Mouse (Mus musculus) ovary, adult 2 months (tissue): Measurements from ENCODE around the gene Tbkbp1. TPM values are rescaled to one million over a fixed set of nuclear protein-coding genes. Genes with fewer than 3 reads are reported as not detected.

ENCODE experiments used
- polyA plus RNA-seq: library from polyadenylated mRNA; depleted of rRNA; stranded (reverse); fragments of >200 nt; gene quantifications from 2 replicates; pipeline ENCODE4 v1.2.3, GENCODE M21; 2012; rRNA removed

Tbkbp1 gene
- 30.1 and 40.3 TPM in 2 replicates for polyA plus RNA-seq

GRCm38 (mm10) chr11:97151343-97151801 is at the start of gene Tbkbp1:
Gene Tbkbp1, minus strand, starts transcription at chr11:97151495.

GRCm38 (mm10) chr11:97187764-97188642 is 36.7 kb upstream of the Tbkbp1 start, which contains the start of gene Kpnb1:
Gene Kpnb1, minus strand, starts transcription at chr11:97187881.

GRCm38 (mm10) chr11:97114671-97115601 is 36.4 kb downstream of the Tbkbp1 start, which contains the start of gene Tbx21:
Gene Tbx21, minus strand, starts transcription at chr11:97115331.

Other genes with a start within 250 kb of the Tbkbp1 start
- gene Cdk5rap3, start 235.0 kb downstream of the Tbkbp1 start, polyA plus RNA-seq, result 60.2 and 65.7 TPM in 2 replicates
- 10.8 and 20.4 TPM in 2 replicates for gene Prr15l, start 223.4 kb downstream of the Tbkbp1 start, polyA plus RNA-seq
- gene Pnpo, start 207.5 kb downstream of the Tbkbp1 start, polyA plus RNA-seq, result 55.7 and 83.0 TPM in 2 replicates
- gene Sp2, start 168.5 kb downstream of the Tbkbp1 start, polyA plus RNA-seq, result 13.0 and 18.2 TPM in 2 replicates
- gene Sp6, start 138.1 kb downstream of the Tbkbp1 start, polyA plus RNA-seq, result 0.41 and 0.48 TPM in 2 replicates
- 47.9 and 54.8 TPM in 2 replicates for gene Scrn2, start 121.6 kb downstream of the Tbkbp1 start, polyA plus RNA-seq
- gene Lrrc46, start 110.1 kb downstream of the Tbkbp1 start, polyA plus RNA-seq, result 4.8 and 4.9 TPM in 2 replicates
- gene Mrpl10, start 109.9 kb downstream of the Tbkbp1 start, polyA plus RNA-seq, result 92.3 and 113 TPM in 2 replicates
- 15.7 and 17.9 TPM in 2 replicates for gene Osbpl7, start 100.9 kb downstream of the Tbkbp1 start, polyA plus RNA-seq
- 0.43 and 0.75 TPM in 2 replicates for gene Tbx21, start 36.2 kb downstream of the Tbkbp1 start, polyA plus RNA-seq
- 32.3 and 39.8 TPM in 2 replicates for gene Kpnb1, start 36.4 kb upstream of the Tbkbp1 start, polyA plus RNA-seq
- gene Npepps, start 129.1 kb upstream of the Tbkbp1 start, polyA plus RNA-seq, result 25.6 and 48.4 TPM in 2 replicates
- gene Mrpl45, start 164.2 kb upstream of the Tbkbp1 start, polyA plus RNA-seq, result 8.5 and 11.9 TPM in 2 replicates
- 0.46 and 0.54 TPM in 2 replicates for gene Gpr179, start 200.6 kb upstream of the Tbkbp1 start, polyA plus RNA-seq
- gene Socs7, start 211.1 kb upstream of the Tbkbp1 start, polyA plus RNA-seq, result 19.6 and 19.8 TPM in 2 replicates